Mouse (Mus musculus): Measurements from ENCODE around the gene Mab21l2.

The Mab21l2 gene

GRCm38 (mm10) chr3:86539555-86540168 lies 8.8 kb downstream of the Mab21l2 start:
- no peak for DNase-seq (ENCODE audit: low spot score in 2 of 2)

GRCm38 (mm10) chr3:86538645-86539554 lies 9.5 kb downstream of the Mab21l2 start:
- no peak for DNase-seq (ENCODE audit: low spot score in 2 of 2)

- no peak for DNase-seq (ENCODE audit: low spot score in 2 of 2)
Observed at GRCm38 (mm10) chr3:86536751-86537150, 11.7 kb downstream of the Mab21l2 start.

DNA sequence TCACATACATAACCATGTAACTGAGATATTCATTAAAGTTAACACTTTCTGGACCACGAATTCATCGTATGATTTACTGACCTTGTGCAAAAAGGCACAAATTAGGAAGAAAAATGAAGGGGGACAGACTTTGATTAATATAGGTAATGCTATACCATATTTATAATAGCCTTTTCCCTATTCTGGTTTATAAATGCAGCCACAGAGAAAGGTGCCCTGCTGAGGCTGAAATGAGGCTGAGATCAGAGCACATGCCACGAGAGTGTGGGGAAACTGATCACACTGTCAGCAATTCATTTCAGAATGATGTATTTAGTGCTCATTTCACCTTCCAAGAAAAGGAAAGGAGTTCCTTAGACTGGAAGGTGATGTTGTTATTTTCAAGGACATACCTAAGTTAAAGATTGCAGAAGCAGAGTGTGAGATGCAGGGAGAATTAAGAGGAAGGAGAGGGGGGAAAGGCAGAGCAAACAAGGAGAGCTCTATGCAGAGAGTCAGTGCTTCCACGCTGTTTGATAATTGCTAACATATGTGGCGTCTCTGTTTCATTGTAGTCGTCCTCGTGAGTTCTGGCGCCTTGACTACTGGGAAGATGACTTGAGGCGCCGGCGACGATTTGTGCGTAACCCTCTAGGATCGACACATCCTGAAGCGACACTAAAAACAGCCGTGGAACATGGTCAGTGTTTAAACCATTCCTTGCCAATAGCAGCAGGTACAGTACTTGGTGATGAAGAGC lies 16.7 kb downstream of the Mab21l2 start:
- no peak for DNase-seq (ENCODE audit: low spot score in 2 of 2)

DNA sequence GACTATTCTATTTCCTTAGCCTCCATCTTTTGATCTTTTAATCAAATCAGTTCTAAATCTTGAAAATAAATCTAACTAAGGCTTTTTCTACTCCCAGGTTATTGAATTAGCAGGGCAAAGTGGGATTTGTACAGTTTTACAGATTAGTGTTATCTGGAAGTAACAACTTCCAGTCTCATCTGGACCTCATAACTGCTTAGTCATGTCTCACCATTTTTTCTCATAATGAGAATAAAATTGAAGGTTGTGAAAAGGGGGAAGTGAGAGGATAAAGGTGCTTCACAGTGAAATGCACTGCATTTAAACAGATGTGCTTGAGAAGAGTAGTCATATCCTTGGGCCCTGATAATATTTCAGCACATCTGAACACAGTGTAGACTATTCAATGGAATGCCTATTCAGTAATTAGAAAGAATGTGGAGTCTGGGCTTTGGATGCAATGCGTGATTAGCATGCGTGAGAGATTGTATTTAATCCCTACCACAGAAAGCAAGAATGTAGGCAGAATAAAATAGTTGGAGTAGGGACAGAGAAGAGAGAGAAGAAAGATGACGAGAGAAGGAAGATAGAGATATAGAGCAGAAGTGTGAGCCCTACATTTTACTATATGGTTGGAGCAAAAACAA lies 25.4 kb downstream of the Mab21l2 start:
- no peak for DNase-seq (ENCODE audit: low spot score in 2 of 2)

GRCm38 (mm10) chr3:86518506-86519109 lies 29.8 kb downstream of the Mab21l2 start:
- DNase-seq (ENCODE audit: low spot score in 2 of 2), result no peak

DNA sequence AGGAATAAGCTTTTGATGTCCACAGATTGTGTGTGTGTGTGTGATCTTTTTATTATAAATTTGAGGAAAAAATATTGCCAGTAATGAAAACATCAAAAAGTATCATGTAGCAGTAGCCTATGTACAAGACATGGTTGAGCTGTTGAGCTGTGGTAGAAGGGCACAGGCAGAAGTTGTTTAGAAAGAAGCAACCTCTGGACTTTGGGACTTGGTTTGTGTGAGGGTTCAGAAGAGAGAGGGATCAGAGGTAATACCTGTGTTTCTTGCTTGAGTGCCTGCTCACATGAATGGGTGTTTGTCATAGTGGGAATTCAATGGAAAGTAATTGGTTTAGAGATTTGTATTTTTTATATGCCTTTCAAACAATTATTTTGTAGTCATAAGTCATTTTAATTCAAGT lies 47.8 kb downstream of the Mab21l2 start:
- no peak for DNase-seq (ENCODE audit: low spot score in 2 of 2)

All from natural killer cell, adult 2 months (primary cell).